Mouse (Mus musculus) hindbrain, embryonic 13.5 days (tissue): Measurements from ENCODE around the gene Neurod4. TPM values are rescaled to one million over a fixed set of nuclear protein-coding genes. Genes with fewer than 3 reads are reported as not detected.

ENCODE experiments used
- ATAC-seq: fragments of 200-750 bp; cut with Nextera tagmentation; 2 replicates; pipeline ENCODE4 v1.8.0; 2017; ENCODE audit warnings: moderate TSS enrichment; ENCODE audit not compliant: low FRiP score
- H3K27ac ChIP-seq: fragments of 300-500 bp; sonication (generic); 2 replicates; pipeline ENCODE4 v1.5.1; 2015; ENCODE audit warnings: inconsistent platforms, mild to moderate bottlenecking, moderate library complexity
- H3K27me3 ChIP-seq: fragments of 300-500 bp; sonication (generic); 2 replicates; pipeline ENCODE4 v1.6.1; 2015; ENCODE audit warnings: mild to moderate bottlenecking, inconsistent platforms
- H3K36me3 ChIP-seq: fragments of 300-500 bp; sonication (generic); 2 replicates; pipeline ENCODE4 v1.6.1; 2015; ENCODE audit warnings: mild to moderate bottlenecking, inconsistent platforms
- H3K4me1 ChIP-seq: fragments of 300-500 bp; sonication (generic); replicated peaks from 2 replicates; pipeline ENCODE4 v1.6.1; 2015; ENCODE audit warnings: inconsistent platforms
- H3K4me2 ChIP-seq: fragments of 300-500 bp; sonication (generic); 2 replicates; pipeline ENCODE4 v1.6.1; 2015; ENCODE audit warnings: inconsistent platforms, mild to moderate bottlenecking, moderate library complexity
- H3K4me3 ChIP-seq: fragments of 300-500 bp; sonication (generic); 2 replicates; pipeline ENCODE4 v1.5.1; 2015; ENCODE audit warnings: mild to moderate bottlenecking, inconsistent platforms
- H3K9ac ChIP-seq: fragments of 300-500 bp; sonication (generic); 2 replicates; pipeline ENCODE4 v1.6.1; 2015; ENCODE audit warnings: mild to moderate bottlenecking, inconsistent platforms
- H3K9me3 ChIP-seq: fragments of 300-500 bp; sonication (generic); 2 replicates; pipeline ENCODE4 v1.6.1; 2016; ENCODE audit warnings: inconsistent platforms
- WGBS: fragments of 180-500 bp; shearing (Covaris S2); methylation state at CpG from one replicate; pipeline ENCODE4 v1.1.7; 2015; 5-methylcytosine and 5-hydroxymethylcytosine counted together
- polyA plus RNA-seq: library from polyadenylated mRNA; unstranded; fragments of >200 nt; fragmentation: Nextera tagmentation; extraction: Ambion mirVana; gene quantifications from 2 replicates; pipeline ENCODE4 v1.2.1, GENCODE M21; 2015

The Neurod4 gene
- polyA plus RNA-seq, 1 experiment from 2014 or later, result 2.7 TPM

GRCm38 (mm10) chr10:130229584-130229983 lies 50.5 kb downstream of the Neurod4 start:
- Histone ChIP-seq H3K27me3 (no peaks in the 10 kb centered on the region), H3K4me1 (no peaks in the 10 kb centered on the region; the same call in 1 of the 2 replicates), H3K9me3 (no peaks in the 10 kb centered on the region), H3K4me3 (no peak overlapping the region), H3K36me3 (no peaks in the 10 kb centered on the region), H3K27ac (no peak overlapping the region), H3K9ac (no peak overlapping the region), H3K4me2 (no peak overlapping the region)
- 91% methylated on average over 5 of the region's 5 CpGs for WGBS
- no peak for ATAC-seq

GRCm38 (mm10) chr10:130228246-130228645 lies 51.8 kb downstream of the Neurod4 start:
- Histone ChIP-seq H3K4me2 (no peak overlapping the region), H3K4me1 (no peaks in the 10 kb centered on the region), H3K27me3 (no peaks in the 10 kb centered on the region), H3K9me3 (no peaks in the 10 kb centered on the region), H3K36me3 (no peaks in the 10 kb centered on the region), H3K9ac (no peak overlapping the region), H3K27ac (no peak overlapping the region), H3K4me3 (no peak overlapping the region)
- peak; percentile 92 for ATAC-seq
- 0% methylated on average over 1 of the region's 1 CpGs for WGBS

GRCm38 (mm10) chr10:130225034-130225433 lies 55.0 kb downstream of the Neurod4 start:
- no peak for ATAC-seq
- no peaks in the 10 kb centered on the region for H3K27me3 ChIP-seq
- 80% methylated on average over 3 of the region's 3 CpGs for WGBS

More at GRCm38 (mm10) chr10:130225034-130225433, 55.0 kb downstream of the Neurod4 start:
- H3K27ac ChIP-seq, result no peak overlapping the region
- H3K9me3 ChIP-seq, result no peaks in the 10 kb centered on the region
- no peaks in the 10 kb centered on the region for H3K4me1 ChIP-seq
- H3K4me3 ChIP-seq, result no peak overlapping the region
- H3K9ac ChIP-seq, result no peak overlapping the region
- no peak overlapping the region for H3K4me2 ChIP-seq
- H3K36me3 ChIP-seq, result no peaks in the 10 kb centered on the region

Other genes starting within 250 kb of the Neurod4 start
- not detected in 2 replicates for gene Olfr821, start 249.9 kb downstream of the Neurod4 start, polyA plus RNA-seq
- not detected in 2 replicates for gene Olfr822, start 209.0 kb downstream of the Neurod4 start, polyA plus RNA-seq
- not detected in 2 replicates for gene Olfr823, start 164.9 kb downstream of the Neurod4 start, polyA plus RNA-seq
- not detected in 2 replicates for gene Olfr824, start 150.2 kb downstream of the Neurod4 start, polyA plus RNA-seq
- not detected in 2 replicates for gene Olfr825, start 113.5 kb downstream of the Neurod4 start, polyA plus RNA-seq
- not detected in 2 replicates for gene Olfr826, start 96.1 kb downstream of the Neurod4 start, polyA plus RNA-seq
- gene Olfr827, start 65.8 kb downstream of the Neurod4 start, polyA plus RNA-seq, result not detected in 2 replicates
- not detected in 2 replicates for gene Tespa1, start 42.6 kb upstream of the Neurod4 start, polyA plus RNA-seq
- not detected in 2 replicates for gene Vmn2r84, start 114.1 kb upstream of the Neurod4 start, polyA plus RNA-seq
- not detected in 2 replicates for gene Vmn2r85, start 149.5 kb upstream of the Neurod4 start, polyA plus RNA-seq
- 0.03 TPM in 1 of 2 replicates, not detected in the other for gene Vmn2r86, start 175.8 kb upstream of the Neurod4 start, polyA plus RNA-seq
- gene Vmn2r87, start 217.2 kb upstream of the Neurod4 start, polyA plus RNA-seq, result 0.12 TPM in 1 of 2 replicates, not detected in the other